Mouse (Mus musculus): ENCODE data around the gene Fam98c. TPM values are rescaled to one million over a fixed set of nuclear protein-coding genes. Genes with fewer than 3 reads are reported as not detected.
"Not testable (repeated sequence)": the region's sequence is repeated elsewhere in the genome, so short reads cannot be mapped to it uniquely, and the experiment has no call there.

Gene Fam98c
- polyA plus RNA-seq, 1 experiment from 2014 or later = 20.4 TPM

- peaks cover 9% of the 10 kb centered on the region; the same call in 1 of the 2 replicates for H3K4me1 ChIP-seq
- no peak overlapping the region for H3K4me3 ChIP-seq
- no peak overlapping the region for H3K27ac ChIP-seq (replicated peaks)
- H3K4me2 ChIP-seq (replicated peaks) = no peak overlapping the region
- no peaks in the 10 kb centered on the region for H3K36me3 ChIP-seq
- H3K27me3 ChIP-seq = peaks cover 16% of the 10 kb centered on the region
- no peaks in the 10 kb centered on the region for H3K9me3 ChIP-seq
- WGBS = 94% methylated on average over 14 of the region's 14 CpGs
- ATAC-seq (ENCODE audit: low FRiP score, low read depth) = no peak
- no peak overlapping the region for H3K9ac ChIP-seq (replicated peaks)
Observed at GRCm38 (mm10) chr7:29154018-29154720, 1.9 kb downstream of the Fam98c start.

GRCm38 (mm10) chr7:29151486-29151885 lies 4.5 kb downstream of the Fam98c start:
- Histone ChIP-seq H3K9me3 (no peaks in the 10 kb centered on the region), H3K4me1 (peaks cover 5% of the 10 kb centered on the region; the same call in 1 of the 2 replicates), H3K4me2 (replicated peaks) (no peak overlapping the region), H3K4me3 (no peak overlapping the region), H3K27me3 (no peaks in the 10 kb centered on the region; the same call in 1 of the 2 replicates), H3K27ac (replicated peaks) (no peak overlapping the region), H3K36me3 (no peaks in the 10 kb centered on the region), H3K9ac (replicated peaks) (no peak overlapping the region)
- no peak for ATAC-seq (ENCODE audit: low FRiP score, low read depth)
- 69% methylated on average over 10 of the region's 10 CpGs for WGBS

GRCm38 (mm10) chr7:29148771-29149170 lies 7.3 kb downstream of the Fam98c start:
- ATAC-seq (ENCODE audit: low FRiP score, low read depth) = no peak
- H3K9me3 ChIP-seq = no peaks in the 10 kb centered on the region
- no peak overlapping the region for H3K27ac ChIP-seq (replicated peaks)
- H3K9ac ChIP-seq (replicated peaks) = no peak overlapping the region
- whole genome bisulfite sequencing = 93% methylated on average over 15 of the region's 15 CpGs
- H3K4me2 ChIP-seq (replicated peaks) = no peak overlapping the region
- no peaks in the 10 kb centered on the region for H3K4me1 ChIP-seq
- H3K27me3 ChIP-seq = no peaks in the 10 kb centered on the region; the same call in 1 of the 2 replicates
- H3K4me3 ChIP-seq = no peak overlapping the region
- no peaks in the 10 kb centered on the region for H3K36me3 ChIP-seq

GRCm38 (mm10) chr7:29146625-29147367 lies 9.2 kb downstream of the Fam98c start:
- no peaks in the 10 kb centered on the region for H3K9me3 ChIP-seq
- H3K4me1 ChIP-seq = no peaks in the 10 kb centered on the region
- no peaks in the 10 kb centered on the region for H3K36me3 ChIP-seq
- no peak overlapping the region for H3K4me2 ChIP-seq (replicated peaks)
- H3K27ac ChIP-seq (replicated peaks) = no peak overlapping the region
- no peak overlapping the region for H3K4me3 ChIP-seq
- no peak overlapping the region for H3K9ac ChIP-seq (replicated peaks)
- WGBS = 83% methylated on average over 7 of the region's 7 CpGs
- no peaks in the 10 kb centered on the region; the same call in 1 of the 2 replicates for H3K27me3 ChIP-seq
- ATAC-seq (ENCODE audit: low FRiP score, low read depth) = no peak

- no peaks in the 10 kb centered on the region for H3K36me3 ChIP-seq
- no peak overlapping the region for H3K4me3 ChIP-seq
- H3K27me3 ChIP-seq = no peaks in the 10 kb centered on the region
- H3K9ac ChIP-seq (replicated peaks) = no peak overlapping the region
- no peaks in the 10 kb centered on the region for H3K9me3 ChIP-seq
- no peak for ATAC-seq (ENCODE audit: low FRiP score, low read depth)
- WGBS = 90% methylated on average over 4 of the region's 4 CpGs
- no peaks in the 10 kb centered on the region for H3K4me1 ChIP-seq
- H3K4me2 ChIP-seq (replicated peaks) = no peak overlapping the region
- H3K27ac ChIP-seq (replicated peaks) = no peak overlapping the region
Observed at GRCm38 (mm10) chr7:29144006-29144405, 12.0 kb downstream of the Fam98c start.

- Histone ChIP-seq H3K9ac (replicated peaks) (no peak overlapping the region), H3K4me1 (no peaks in the 10 kb centered on the region), H3K4me3 (no peak overlapping the region), H3K36me3 (no peaks in the 10 kb centered on the region), H3K27me3 (peaks cover 11% of the 10 kb centered on the region), H3K4me2 (replicated peaks) (no peak overlapping the region), H3K27ac (replicated peaks) (no peak overlapping the region), H3K9me3 (no peaks in the 10 kb centered on the region)
- 90% methylated on average over 8 of the region's 8 CpGs for WGBS
- no peak for ATAC-seq (ENCODE audit: low FRiP score, low read depth)
Observed at GRCm38 (mm10) chr7:29141416-29141815, 14.6 kb downstream of the Fam98c start.

GRCm38 (mm10) chr7:29139237-29139636 lies 16.8 kb downstream of the Fam98c start:
- not testable (repeated sequence) for H3K4me3 ChIP-seq
- WGBS = 87% methylated on average over 3 of the region's 4 CpGs

GRCm38 (mm10) chr7:29137429-29137828 lies 18.6 kb downstream of the Fam98c start:
- H3K9ac ChIP-seq (replicated peaks) = no peak overlapping the region
- no peaks in the 10 kb centered on the region for H3K36me3 ChIP-seq
- H3K4me2 ChIP-seq (replicated peaks) = no peak overlapping the region
- no peak overlapping the region for H3K27ac ChIP-seq (replicated peaks)
- H3K27me3 ChIP-seq = peaks cover 30% of the 10 kb centered on the region
- H3K4me3 ChIP-seq = no peak overlapping the region
- ATAC-seq (ENCODE audit: low FRiP score, low read depth) = no peak
- H3K9me3 ChIP-seq = no peaks in the 10 kb centered on the region
- peaks cover 9% of the 10 kb centered on the region; the same call in 1 of the 2 replicates for H3K4me1 ChIP-seq
- WGBS = 44% methylated on average over 16 of the region's 16 CpGs

More at GRCm38 (mm10) chr7:29139237-29139636, 16.8 kb downstream of the Fam98c start:
- H3K9me3 ChIP-seq; H3K4me2 ChIP-seq (replicated peaks); H3K4me1 ChIP-seq; H3K27ac ChIP-seq (replicated peaks); ATAC-seq (ENCODE audit: low FRiP score, low read depth); H3K36me3 ChIP-seq; H3K9ac ChIP-seq (replicated peaks): not testable (repeated sequence)
- peaks cover 30% of the 10 kb centered on the region for H3K27me3 ChIP-seq

GRCm38 (mm10) chr7:29134693-29135386 lies 21.2 kb downstream of the Fam98c start, which contains the start of gene Rasgrp4:
Gene Rasgrp4, plus strand, starts transcription at chr7:29134851.
- Histone ChIP-seq H3K9ac (replicated peaks) (peak within 1 kb of the TSS; percentile 43), H3K27ac (replicated peaks) (no peak within 1 kb of the TSS), H3K4me2 (replicated peaks) (peak within 1 kb of the TSS; percentile 57), H3K9me3 (no peaks in the 10 kb centered on the region), H3K4me1 (peaks cover 9% of the 10 kb centered on the region; the same call in 1 of the 2 replicates), H3K4me3 (peak within 1 kb of the TSS; percentile 30), H3K36me3 (no peaks in the 10 kb centered on the region), H3K27me3 (peaks cover 30% of the 10 kb centered on the region)
- no peak for ATAC-seq (ENCODE audit: low FRiP score, low read depth)
- WGBS = 2% methylated on average over 12 of the region's 20 CpGs

GRCm38 (mm10) chr7:29134230-29134629 lies 21.8 kb downstream of the Fam98c start:
- Histone ChIP-seq H3K4me3 (peak overlapping the region; percentile 30), H3K9me3 (no peaks in the 10 kb centered on the region), H3K4me1 (peaks cover 9% of the 10 kb centered on the region; the same call in 1 of the 2 replicates), H3K4me2 (replicated peaks) (peak overlapping the region; percentile 57), H3K27ac (replicated peaks) (no peak overlapping the region), H3K27me3 (peaks cover 30% of the 10 kb centered on the region), H3K36me3 (no peaks in the 10 kb centered on the region), H3K9ac (replicated peaks) (peak overlapping the region; percentile 43)
- ATAC-seq (ENCODE audit: low FRiP score, low read depth) = no peak
- WGBS = 6% methylated on average over 3 of the region's 4 CpGs

GRCm38 (mm10) chr7:29128725-29129124 lies 27.3 kb downstream of the Fam98c start:
- Histone ChIP-seq H3K27me3 (peaks cover 19% of the 10 kb centered on the region), H3K9ac (replicated peaks) (no peak overlapping the region), H3K36me3 (no peaks in the 10 kb centered on the region), H3K4me3 (no peak overlapping the region), H3K27ac (replicated peaks) (no peak overlapping the region), H3K9me3 (no peaks in the 10 kb centered on the region), H3K4me2 (replicated peaks) (no peak overlapping the region), H3K4me1 (peaks cover 8% of the 10 kb centered on the region; the same call in 1 of the 2 replicates)
- no peak for ATAC-seq (ENCODE audit: low FRiP score, low read depth)
- 35% methylated on average over 2 of the region's 2 CpGs for WGBS
